Mouse (Mus musculus) neural tube, embryonic 12.5 days (tissue): ENCODE results near the gene Pde6h. TPM values are rescaled to one million over a fixed set of nuclear protein-coding genes. Genes with fewer than 3 reads are reported as not detected.
"Not testable (repeated sequence)": the region's sequence is repeated elsewhere in the genome, so short reads cannot be mapped to it uniquely, and the experiment has no call there.

ENCODE experiments used
- ATAC-seq: fragments of 200-750 bp; cut with Nextera tagmentation; 2 replicates; pipeline ENCODE4 v1.8.0; 2017; ENCODE audit warnings: low read depth, mild to moderate bottlenecking, moderate TSS enrichment, moderate library complexity; ENCODE audit not compliant: low FRiP score
- H3K27ac ChIP-seq: fragments of 300-500 bp; sonication (generic); 2 replicates; pipeline ENCODE4 v1.5.1; 2016
- H3K27me3 ChIP-seq: fragments of 300-500 bp; sonication (generic); replicated peaks from 2 replicates; pipeline ENCODE4 v1.6.1; 2016; ENCODE audit warnings: mild to moderate bottlenecking
- H3K36me3 ChIP-seq: fragments of 300-500 bp; sonication (generic); 2 replicates; pipeline ENCODE4 v1.6.1; 2016; ENCODE audit warnings: mild to moderate bottlenecking
- H3K4me1 ChIP-seq: fragments of 300-500 bp; sonication (generic); 2 replicates; pipeline ENCODE4 v1.6.1; 2016
- H3K4me2 ChIP-seq: fragments of 300-500 bp; sonication (generic); replicated peaks from 2 replicates; pipeline ENCODE4 v1.6.1; 2016; ENCODE audit warnings: mild to moderate bottlenecking
- H3K4me3 ChIP-seq: fragments of 300-500 bp; sonication (generic); 2 replicates; pipeline ENCODE4 v1.5.1; 2016
- H3K9ac ChIP-seq: fragments of 300-500 bp; sonication (generic); 2 replicates; pipeline ENCODE4 v1.6.1; 2016; ENCODE audit warnings: mild to moderate bottlenecking
- H3K9me3 ChIP-seq: fragments of 300-500 bp; sonication (generic); 2 replicates; pipeline ENCODE4 v1.6.1; 2016; ENCODE audit warnings: mild to moderate bottlenecking
- whole genome bisulfite sequencing: fragments of 180-500 bp; shearing (Covaris S2); methylation state at CpG from one replicate; pipeline ENCODE4 v1.1.7; 2016; 5-methylcytosine and 5-hydroxymethylcytosine counted together
- polyA plus RNA-seq: library from polyadenylated mRNA; unstranded; fragments of >200 nt; fragmentation: Nextera tagmentation; extraction: Ambion mirVana; gene quantifications from 2 replicates; pipeline ENCODE4 v1.2.1, GENCODE M21; 2016

The Pde6h gene
- polyA plus RNA-seq, 1 experiment from 2014 or later, result not detected

DNA sequence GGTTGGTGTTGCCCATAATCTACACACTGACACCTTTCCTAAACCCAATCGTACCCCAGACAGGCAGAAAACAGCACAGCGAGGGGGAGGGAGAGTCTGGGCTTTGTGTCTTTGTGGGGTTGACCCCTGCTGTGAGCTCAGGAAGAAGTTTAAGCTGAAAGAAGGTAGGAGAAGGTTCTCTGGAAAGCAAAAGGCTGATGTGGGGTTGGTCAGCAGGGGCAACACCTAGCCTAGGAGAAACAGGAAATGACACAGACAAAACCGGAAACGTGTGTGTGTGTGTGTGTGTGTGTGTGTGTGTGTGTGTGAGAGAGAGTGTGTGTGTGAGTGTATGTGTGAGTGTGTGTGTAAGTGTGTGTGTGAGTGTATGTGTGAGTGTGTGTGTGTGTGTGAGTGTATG lies 43.8 kb downstream of the Pde6h start:
- Histone ChIP-seq H3K4me1 (no peaks in the 10 kb centered on the region), H3K4me3 (no peak overlapping the region), H3K27me3 (no peaks in the 10 kb centered on the region), H3K36me3 (no peaks in the 10 kb centered on the region), H3K27ac (no peak overlapping the region), H3K9me3 (no peaks in the 10 kb centered on the region), H3K9ac (no peak overlapping the region), H3K4me2 (no peak overlapping the region)
- no peak for ATAC-seq
- 71% methylated on average over 4 of the region's 4 CpGs for WGBS

DNA sequence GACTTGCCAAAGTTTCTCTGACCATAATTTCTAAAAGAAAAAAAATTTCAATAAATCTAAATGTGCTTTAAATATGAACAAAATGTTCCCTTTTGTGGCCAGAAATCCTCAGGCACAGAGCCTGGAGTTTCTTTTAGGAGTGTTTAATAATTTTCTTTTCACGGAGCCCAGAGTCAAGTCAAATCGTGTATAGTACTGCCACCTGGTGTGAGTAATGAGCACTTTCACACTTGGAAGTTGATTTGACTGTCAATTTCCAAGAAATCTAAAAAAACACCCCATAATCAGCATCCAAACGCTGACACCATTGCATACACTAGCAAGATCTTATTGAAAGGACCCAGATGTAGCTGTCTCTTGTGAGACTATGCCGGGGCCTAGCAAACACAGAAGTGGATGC lies 45.2 kb downstream of the Pde6h start:
- WGBS, result 55% methylated on average over 4 of the region's 4 CpGs
- ATAC-seq, H3K27ac ChIP-seq, H3K4me3 ChIP-seq, H3K9ac ChIP-seq, H3K4me1 ChIP-seq, H3K36me3 ChIP-seq, H3K4me2 ChIP-seq, H3K27me3 ChIP-seq, H3K9me3 ChIP-seq: not testable (repeated sequence)

DNA sequence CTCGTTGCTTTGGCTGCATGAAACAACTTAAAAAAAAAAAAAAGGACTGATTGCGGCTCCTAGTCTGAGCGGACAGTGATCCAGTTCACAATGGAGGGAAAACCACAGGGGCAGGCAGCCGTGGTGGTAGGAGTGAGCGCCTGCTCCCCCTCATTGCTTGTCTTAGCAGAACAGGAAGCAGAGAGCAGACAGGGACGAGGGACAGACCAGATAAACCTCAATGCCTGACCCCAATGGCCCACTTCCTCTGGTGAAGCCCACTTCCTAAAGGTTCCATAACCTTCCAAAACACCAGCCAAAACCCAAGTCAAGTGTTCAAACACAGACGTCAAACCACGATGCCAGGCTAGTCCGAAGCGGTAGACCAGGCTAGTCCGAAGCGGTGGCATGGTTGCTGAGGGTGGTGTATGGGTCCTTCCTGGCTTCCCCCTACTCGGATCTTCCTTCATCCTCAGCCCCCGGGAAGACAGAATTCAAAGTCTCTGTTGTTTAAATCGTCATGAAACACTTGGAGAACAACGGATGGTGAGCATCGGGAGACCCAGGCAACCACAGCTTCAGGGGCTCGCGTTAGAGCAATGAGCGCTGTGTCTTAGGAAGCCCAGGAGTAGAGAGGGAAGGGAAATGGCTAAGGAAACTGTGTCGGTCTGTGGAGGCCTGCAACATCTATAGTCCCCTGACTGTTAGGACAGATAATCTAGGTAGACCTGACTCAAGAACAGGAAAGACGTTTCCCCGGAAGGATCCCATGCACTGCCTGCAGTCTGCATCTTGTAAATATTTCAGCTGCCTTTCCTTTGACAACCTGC lies 55.8 kb downstream of the Pde6h start:
- no peak overlapping the region for H3K9ac ChIP-seq
- no peak overlapping the region for H3K27ac ChIP-seq
- no peaks in the 10 kb centered on the region for H3K36me3 ChIP-seq
- H3K4me3 ChIP-seq, result no peak overlapping the region
- no peaks in the 10 kb centered on the region for H3K9me3 ChIP-seq
- 87% methylated on average over 23 of the region's 23 CpGs for WGBS
- ATAC-seq, result no peak
- no peak overlapping the region for H3K4me2 ChIP-seq
- no peaks in the 10 kb centered on the region for H3K27me3 ChIP-seq
- no peaks in the 10 kb centered on the region for H3K4me1 ChIP-seq

- Histone ChIP-seq H3K27me3 (no peaks in the 10 kb centered on the region), H3K4me2 (no peak overlapping the region), H3K4me1 (no peaks in the 10 kb centered on the region), H3K9me3 (no peaks in the 10 kb centered on the region), H3K4me3 (no peak overlapping the region), H3K27ac (no peak overlapping the region), H3K36me3 (no peaks in the 10 kb centered on the region), H3K9ac (no peak overlapping the region)
- ATAC-seq, result peak; percentile 63
- 36% methylated on average over 3 of the region's 3 CpGs for WGBS
These were observed 56.7 kb downstream of the Pde6h start for GRCm38 (mm10) chr6:136980331-136980746.

DNA sequence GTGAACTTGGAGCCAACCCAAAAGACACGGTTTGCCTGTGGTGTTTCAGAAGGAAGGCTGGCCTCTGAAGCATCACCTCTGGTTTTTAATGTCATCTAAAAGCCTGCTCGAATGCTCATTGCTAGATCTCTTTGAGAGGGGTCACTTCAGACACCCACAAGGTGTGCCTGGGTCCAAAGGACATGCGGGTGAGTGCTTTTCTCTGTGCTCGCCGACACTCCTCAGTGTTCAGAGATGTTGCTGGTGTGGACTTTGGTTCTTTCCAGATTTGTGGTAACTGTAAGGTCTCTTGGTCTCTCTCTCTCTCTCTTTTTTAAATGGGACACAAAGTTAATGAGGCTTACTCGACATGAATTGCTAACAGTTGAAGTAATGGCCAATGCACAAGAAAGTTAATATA lies 58.9 kb downstream of the Pde6h start:
- WGBS, result 87% methylated on average over 6 of the region's 6 CpGs
- H3K27ac ChIP-seq, result no peak overlapping the region
- no peaks in the 10 kb centered on the region for H3K4me1 ChIP-seq
- no peak overlapping the region for H3K4me3 ChIP-seq
- H3K9ac ChIP-seq, result no peak overlapping the region
- no peak for ATAC-seq
- H3K4me2 ChIP-seq, result no peak overlapping the region
- no peaks in the 10 kb centered on the region for H3K9me3 ChIP-seq
- no peaks in the 10 kb centered on the region for H3K27me3 ChIP-seq
- no peaks in the 10 kb centered on the region for H3K36me3 ChIP-seq

GRCm38 (mm10) chr6:136983201-136983600 lies 59.6 kb downstream of the Pde6h start:
- no peak overlapping the region for H3K9ac ChIP-seq
- H3K27me3 ChIP-seq, result no peaks in the 10 kb centered on the region
- no peak overlapping the region for H3K27ac ChIP-seq
- WGBS, result 49% methylated on average over 7 of the region's 7 CpGs
- ATAC-seq, result no peak
- H3K4me3 ChIP-seq, result no peak overlapping the region
- H3K4me1 ChIP-seq, result no peaks in the 10 kb centered on the region
- no peaks in the 10 kb centered on the region for H3K36me3 ChIP-seq
- no peak overlapping the region for H3K4me2 ChIP-seq
- no peaks in the 10 kb centered on the region for H3K9me3 ChIP-seq

GRCm38 (mm10) chr6:136986019-136986418 lies 62.4 kb downstream of the Pde6h start:
- no peak for ATAC-seq
- 74% methylated on average over 13 of the region's 13 CpGs for WGBS
- H3K4me2 ChIP-seq, result no peak overlapping the region

GRCm38 (mm10) chr6:136986718-136987117 lies 63.1 kb downstream of the Pde6h start:
- ATAC-seq, result no peak
- no peaks in the 10 kb centered on the region for H3K36me3 ChIP-seq
- H3K9ac ChIP-seq, result no peak overlapping the region
- no peaks in the 10 kb centered on the region for H3K27me3 ChIP-seq
- no peak overlapping the region for H3K27ac ChIP-seq
- no peaks in the 10 kb centered on the region; the same call in 1 of the 2 replicates for H3K4me1 ChIP-seq
- no peaks in the 10 kb centered on the region for H3K9me3 ChIP-seq
- H3K4me3 ChIP-seq, result no peak overlapping the region
- H3K4me2 ChIP-seq, result no peak overlapping the region
- WGBS, result 67% methylated on average over 11 of the region's 11 CpGs

More at GRCm38 (mm10) chr6:136986019-136986418, 62.4 kb downstream of the Pde6h start:
- H3K4me1 ChIP-seq, result no peaks in the 10 kb centered on the region; the same call in 1 of the 2 replicates
- no peaks in the 10 kb centered on the region for H3K36me3 ChIP-seq
- no peaks in the 10 kb centered on the region for H3K27me3 ChIP-seq
- H3K27ac ChIP-seq, result no peak overlapping the region
- no peak overlapping the region for H3K9ac ChIP-seq
- H3K4me3 ChIP-seq, result no peak overlapping the region
- H3K9me3 ChIP-seq, result no peaks in the 10 kb centered on the region

DNA sequence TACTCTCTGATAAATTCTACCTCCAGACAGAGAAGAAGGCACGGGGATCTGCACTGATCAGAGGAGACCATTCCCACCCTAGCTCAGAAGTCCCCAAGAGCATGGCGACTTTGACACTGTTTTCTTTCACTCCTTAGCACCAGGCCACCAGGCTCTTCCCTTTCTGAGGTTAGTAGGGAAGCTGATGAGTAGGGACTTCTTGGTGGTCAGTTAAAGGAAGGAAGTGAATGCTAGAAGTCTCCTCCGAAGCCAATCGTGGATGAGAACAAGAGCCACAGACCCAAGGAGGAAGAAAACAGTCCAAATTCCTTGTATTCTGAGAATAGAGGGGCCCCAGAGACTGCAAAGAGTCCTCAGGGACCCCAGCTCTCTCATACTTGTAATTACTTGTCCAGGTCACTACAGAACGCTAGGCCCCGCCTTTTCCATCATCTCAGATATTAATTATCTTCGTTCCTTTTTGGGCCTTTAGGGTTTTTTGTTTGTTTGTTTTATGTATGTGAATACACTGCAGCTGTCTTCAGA lies 65.0 kb downstream of the Pde6h start:
- H3K4me1 ChIP-seq, result no peaks in the 10 kb centered on the region; the same call in 1 of the 2 replicates
- no peak overlapping the region for H3K9ac ChIP-seq
- no peaks in the 10 kb centered on the region for H3K9me3 ChIP-seq
- H3K27me3 ChIP-seq, result no peaks in the 10 kb centered on the region
- no peak overlapping the region for H3K27ac ChIP-seq
- 87% methylated on average over 7 of the region's 7 CpGs for WGBS
- no peaks in the 10 kb centered on the region for H3K36me3 ChIP-seq
- no peak overlapping the region for H3K4me2 ChIP-seq
- no peak overlapping the region for H3K4me3 ChIP-seq
- no peak for ATAC-seq

GRCm38 (mm10) chr6:136989824-136990497 lies 66.3 kb downstream of the Pde6h start:
- WGBS, result 31% methylated on average over 11 of the region's 11 CpGs
- 0 out of 2 replicates have a peak, but pooled peaks have one; percentile 37 for ATAC-seq
- Histone ChIP-seq H3K36me3 (no peaks in the 10 kb centered on the region), H3K4me1 (no peaks in the 10 kb centered on the region; the same call in 1 of the 2 replicates), H3K9me3 (no peaks in the 10 kb centered on the region), H3K4me2 (peak overlapping the region; percentile 24; the same call in 1 of the 2 replicates), H3K4me3 (no peak overlapping the region; the same call in 1 of the 2 replicates), H3K9ac (no peak overlapping the region), H3K27ac (no peak overlapping the region), H3K27me3 (no peaks in the 10 kb centered on the region)

DNA sequence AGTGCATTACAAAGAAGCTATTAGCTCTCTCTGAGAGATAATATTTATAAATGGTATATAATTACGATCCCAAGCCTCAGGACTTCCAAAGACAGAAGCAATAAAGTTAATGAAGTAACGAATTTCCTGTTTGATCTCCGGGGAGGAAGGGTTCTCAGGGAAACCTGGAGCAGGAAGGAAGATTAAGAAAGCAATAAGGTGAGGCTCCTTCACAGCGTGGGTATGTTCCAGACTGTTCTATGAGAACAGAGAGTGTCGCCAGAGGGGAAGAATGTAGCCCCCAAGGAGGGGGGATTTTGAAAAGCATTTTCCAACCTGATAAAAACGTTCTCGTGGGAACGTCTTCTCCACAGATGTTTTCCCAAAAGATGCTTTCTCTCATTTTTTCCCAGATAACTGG lies 66.9 kb downstream of the Pde6h start:
- H3K4me2 ChIP-seq, result no peak overlapping the region
- no peaks in the 10 kb centered on the region for H3K9me3 ChIP-seq
- WGBS, result 59% methylated on average over 8 of the region's 8 CpGs
- H3K27me3 ChIP-seq, result no peaks in the 10 kb centered on the region
- H3K27ac ChIP-seq, result no peak overlapping the region
- no peak overlapping the region for H3K4me3 ChIP-seq
- no peaks in the 10 kb centered on the region for H3K36me3 ChIP-seq
- H3K9ac ChIP-seq, result no peak overlapping the region
- no peak for ATAC-seq
- H3K4me1 ChIP-seq, result no peaks in the 10 kb centered on the region; the same call in 1 of the 2 replicates

GRCm38 (mm10) chr6:136993574-136993973 lies 69.9 kb downstream of the Pde6h start:
- no peak overlapping the region for H3K9ac ChIP-seq
- H3K27me3 ChIP-seq, result no peaks in the 10 kb centered on the region
- WGBS, result 86% methylated on average over 4 of the region's 4 CpGs
- no peaks in the 10 kb centered on the region for H3K9me3 ChIP-seq
- no peaks in the 10 kb centered on the region; the same call in 1 of the 2 replicates for H3K4me1 ChIP-seq
- no peak overlapping the region for H3K27ac ChIP-seq
- no peak for ATAC-seq
- no peaks in the 10 kb centered on the region for H3K36me3 ChIP-seq
- H3K4me2 ChIP-seq, result no peak overlapping the region
- H3K4me3 ChIP-seq, result no peak overlapping the region
